Mouse (Mus musculus): ENCODE results near the gene Cd79a. TPM values are rescaled to one million over a fixed set of nuclear protein-coding genes. Genes with fewer than 3 reads are reported as not detected.

Gene Cd79a
- polyA plus RNA-seq, 1 experiment from 2014 or later: 32.0 TPM

DNA sequence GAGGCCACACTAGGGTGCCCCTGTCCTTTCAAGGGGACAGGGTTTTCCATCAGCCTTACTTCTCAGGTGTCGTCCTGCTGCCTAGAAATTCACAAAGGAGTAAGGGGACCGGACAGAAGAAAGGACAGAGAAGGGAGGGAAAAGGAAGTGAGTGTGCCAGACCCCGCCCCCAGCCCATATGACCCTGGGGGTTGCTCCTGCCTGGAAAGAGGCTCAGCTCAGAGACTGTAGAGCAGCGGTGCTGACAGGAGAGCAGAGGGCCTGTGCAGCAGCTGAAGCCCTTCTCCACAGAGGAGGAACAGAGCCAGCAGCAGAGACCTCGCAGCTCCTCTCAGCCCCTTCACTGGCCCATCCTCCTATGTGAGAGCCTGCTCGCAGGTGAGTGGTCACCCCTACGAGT lies 43.5 kb upstream of the Cd79a start:
- Histone ChIP-seq H3K9ac (replicated peaks) (peak overlapping the region; percentile 33), H3K27ac (ENCODE audit: low read depth) (peak overlapping the region; percentile 95), H3K36me3 (replicated peaks; ENCODE audit: insufficient read depth, low read length) (no peaks in the 10 kb centered on the region), H3K4me3 (ENCODE audit: low read depth, low read length) (no peak overlapping the region), H3K4me1 (ENCODE audit: insufficient read depth) (peaks cover 33% of the 10 kb centered on the region), H3K9me3 (ENCODE audit: low read length) (no peaks in the 10 kb centered on the region), H3K4me2 (ENCODE audit: low read depth, low read length) (peak overlapping the region; percentile 67; the same call in 1 of the 2 replicates), H3K27me3 (ENCODE audit: insufficient read depth, low read length) (no peaks in the 10 kb centered on the region)
- no peak for DNase-seq
- ATAC-seq: no peak
- WGBS (ENCODE audit: insufficient replicate concordance): 51% methylated on average over 7 of the region's 7 CpGs
- TF ChIP-seq EP300 (IDR thresholded peaks at IDR 0.05; ENCODE audit: low read depth) (no peak), CTCF (IDR thresholded peaks at IDR 0.05; ENCODE audit: low read depth) (no peak)

DNA sequence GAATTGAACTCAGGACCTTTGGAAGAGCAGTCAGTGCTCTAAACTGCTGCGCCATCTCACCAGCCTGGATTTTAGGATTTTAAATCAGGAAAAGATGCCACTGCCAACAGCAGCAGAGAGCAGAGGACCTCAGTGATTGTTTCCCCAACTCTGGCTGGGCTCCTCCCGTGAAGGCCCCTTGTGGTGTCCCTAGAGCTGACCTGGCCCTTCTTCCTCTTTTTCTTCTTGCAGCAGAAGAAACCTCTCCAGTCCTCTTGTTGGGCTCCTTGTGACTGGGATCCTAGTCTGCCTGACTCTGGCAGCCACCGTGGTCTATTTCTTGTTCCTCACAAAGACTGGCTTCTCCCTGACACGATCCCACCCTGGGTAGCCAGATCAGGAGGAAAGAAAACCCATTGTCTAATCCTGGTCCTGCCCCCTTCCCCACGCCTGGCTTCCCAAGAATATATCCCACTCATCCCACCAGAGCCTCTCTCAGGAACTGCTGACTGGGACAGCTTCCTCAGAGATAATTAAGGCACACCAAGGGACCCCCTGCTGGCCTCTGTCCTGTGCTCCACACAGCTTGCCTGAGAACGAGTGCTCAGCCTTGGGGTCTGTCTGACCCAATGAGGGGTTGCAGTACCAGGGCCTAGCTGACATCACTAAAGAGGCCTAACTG lies 40.6 kb upstream of the Cd79a start:
- Histone ChIP-seq H3K4me2 (ENCODE audit: low read depth, low read length) (no peak overlapping the region), H3K4me1 (ENCODE audit: insufficient read depth) (peaks cover 35% of the 10 kb centered on the region), H3K9ac (replicated peaks) (no peak overlapping the region), H3K27ac (ENCODE audit: low read depth) (no peak overlapping the region), H3K27me3 (ENCODE audit: insufficient read depth, low read length) (no peaks in the 10 kb centered on the region), H3K9me3 (ENCODE audit: low read length) (no peaks in the 10 kb centered on the region), H3K36me3 (replicated peaks; ENCODE audit: insufficient read depth, low read length) (no peaks in the 10 kb centered on the region), H3K4me3 (ENCODE audit: low read depth, low read length) (no peak overlapping the region)
- DNase-seq (no peak), ATAC-seq (no peak)
- WGBS (ENCODE audit: insufficient replicate concordance): 50% methylated on average over 6 of the region's 6 CpGs
- TF ChIP-seq CTCF (IDR thresholded peaks at IDR 0.05; ENCODE audit: low read depth): no peak
- TF ChIP-seq EP300 (IDR thresholded peaks at IDR 0.05; ENCODE audit: low read depth): no peak

DNA sequence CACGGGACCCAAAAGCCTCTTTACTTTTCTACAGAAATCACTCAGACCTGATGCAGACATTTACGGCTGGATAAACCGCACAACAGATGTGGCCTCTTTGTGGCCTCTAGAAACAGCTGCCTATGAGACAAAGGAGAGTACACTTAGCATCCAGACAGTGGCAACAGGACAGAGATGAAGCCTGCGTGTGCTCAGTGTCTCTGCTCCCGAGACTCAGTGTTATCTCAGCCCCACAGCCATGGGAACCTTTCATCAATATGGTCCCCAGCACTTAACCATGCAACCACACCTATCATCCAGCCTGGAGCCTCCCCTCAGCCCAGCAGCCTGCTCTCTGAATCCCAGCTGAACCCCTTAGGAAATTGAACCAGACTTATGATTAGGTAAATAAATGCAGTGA lies 37.9 kb upstream of the Cd79a start:
- peak overlapping the region; percentile 38; the same call in 1 of the 2 replicates for H3K4me2 ChIP-seq (ENCODE audit: low read depth, low read length)
- 47% methylated on average over 5 of the region's 5 CpGs for WGBS (ENCODE audit: insufficient replicate concordance)
- peak; percentile 99 for ATAC-seq

DNA sequence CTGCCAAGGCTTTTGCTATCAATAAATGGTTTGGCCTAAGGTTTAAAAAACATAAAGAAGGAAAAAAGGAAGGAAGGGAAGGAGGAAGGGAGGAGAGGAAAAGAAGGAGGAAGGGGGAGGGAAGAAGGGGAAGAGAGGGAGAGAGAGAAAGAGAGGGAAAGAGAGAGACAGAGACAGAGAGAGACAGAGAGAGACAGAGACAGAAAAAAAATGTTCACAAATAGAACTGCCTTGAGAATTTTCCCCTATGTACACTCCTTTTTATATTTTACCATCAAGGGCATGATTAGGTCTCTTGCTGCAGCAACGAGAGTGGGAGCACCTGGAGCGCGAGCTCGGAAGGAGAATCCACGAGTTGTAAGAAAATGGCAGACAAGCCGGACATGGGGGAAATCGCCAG lies 35.3 kb upstream of the Cd79a start, which contains the start of gene Gm9844:
Gene Gm9844 (plus strand): TSS at position 301 of the 400 bp plus-strand sequence.
- no peaks in the 10 kb centered on the region for H3K27me3 ChIP-seq (ENCODE audit: insufficient read depth, low read length)
- TF ChIP-seq CTCF (IDR thresholded peaks at IDR 0.05; ENCODE audit: low read depth) (no peak), EP300 (IDR thresholded peaks at IDR 0.05; ENCODE audit: low read depth) (no peak)
- H3K4me3 ChIP-seq (ENCODE audit: low read depth, low read length): no peak within 1 kb of the TSS
- H3K4me2 ChIP-seq (ENCODE audit: low read depth, low read length): no peak within 1 kb of the TSS
- H3K4me1 ChIP-seq (ENCODE audit: insufficient read depth): peaks cover 12% of the 10 kb centered on the region
- no peak within 1 kb of the TSS for H3K9ac ChIP-seq (replicated peaks)
- no peaks in the 10 kb centered on the region for H3K36me3 ChIP-seq (replicated peaks; ENCODE audit: insufficient read depth, low read length)
- WGBS (ENCODE audit: insufficient replicate concordance): 80% methylated on average over 7 of the region's 7 CpGs
- H3K9me3 ChIP-seq (ENCODE audit: low read length): no peaks in the 10 kb centered on the region
- no peak within 1 kb of the TSS for H3K27ac ChIP-seq (ENCODE audit: low read depth)
- ATAC-seq (no peak), DNase-seq (no peak)

More for the DNA sequence above, 37.9 kb upstream of the Cd79a start:
- no peaks in the 10 kb centered on the region for H3K27me3 ChIP-seq (ENCODE audit: insufficient read depth, low read length)
- H3K4me3 ChIP-seq (ENCODE audit: low read depth, low read length): no peak overlapping the region
- H3K4me1 ChIP-seq (ENCODE audit: insufficient read depth): peaks cover 18% of the 10 kb centered on the region
- H3K9me3 ChIP-seq (ENCODE audit: low read length): no peaks in the 10 kb centered on the region
- DNase-seq: peak; percentile 57
- H3K9ac ChIP-seq (replicated peaks): peak overlapping the region; percentile 40
- H3K27ac ChIP-seq (ENCODE audit: low read depth): peak overlapping the region; percentile 79
- TF ChIP-seq EP300 (IDR thresholded peaks at IDR 0.05; ENCODE audit: low read depth): peak; percentile 84
- TF ChIP-seq CTCF (IDR thresholded peaks at IDR 0.05; ENCODE audit: low read depth): no peak
- H3K36me3 ChIP-seq (replicated peaks; ENCODE audit: insufficient read depth, low read length): no peaks in the 10 kb centered on the region

DNA sequence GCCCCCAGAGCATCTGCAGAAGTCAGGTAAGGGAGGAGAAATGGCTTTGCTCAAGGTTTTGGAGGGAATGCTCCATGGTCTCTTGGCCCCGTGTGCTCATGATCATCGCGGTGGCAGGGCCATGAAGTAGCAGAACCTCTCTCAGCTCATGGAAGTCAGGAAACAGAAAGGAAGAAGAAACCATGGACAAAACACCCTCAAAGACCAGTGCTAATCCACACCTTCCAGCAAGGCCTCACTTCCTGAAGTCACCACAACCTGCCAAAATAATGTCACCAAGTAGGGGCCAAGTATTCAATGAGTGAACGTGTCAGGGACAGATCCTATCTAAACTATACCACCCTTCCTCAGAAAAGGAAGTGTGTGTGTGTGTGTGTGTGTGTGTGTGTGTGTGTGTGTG lies 34.3 kb upstream of the Cd79a start:
- Histone ChIP-seq H3K9me3 (ENCODE audit: low read length) (no peaks in the 10 kb centered on the region), H3K27ac (ENCODE audit: low read depth) (no peak overlapping the region), H3K4me2 (ENCODE audit: low read depth, low read length) (no peak overlapping the region), H3K36me3 (replicated peaks; ENCODE audit: insufficient read depth, low read length) (no peaks in the 10 kb centered on the region), H3K9ac (replicated peaks) (no peak overlapping the region), H3K27me3 (ENCODE audit: insufficient read depth, low read length) (no peaks in the 10 kb centered on the region), H3K4me1 (ENCODE audit: insufficient read depth) (peaks cover 10% of the 10 kb centered on the region), H3K4me3 (ENCODE audit: low read depth, low read length) (no peak overlapping the region)
- ATAC-seq: no peak
- no peak for DNase-seq
- 53% methylated on average over 4 of the region's 4 CpGs for WGBS (ENCODE audit: insufficient replicate concordance)
- TF ChIP-seq CTCF (IDR thresholded peaks at IDR 0.05; ENCODE audit: low read depth) (no peak), EP300 (IDR thresholded peaks at IDR 0.05; ENCODE audit: low read depth) (no peak)

DNA sequence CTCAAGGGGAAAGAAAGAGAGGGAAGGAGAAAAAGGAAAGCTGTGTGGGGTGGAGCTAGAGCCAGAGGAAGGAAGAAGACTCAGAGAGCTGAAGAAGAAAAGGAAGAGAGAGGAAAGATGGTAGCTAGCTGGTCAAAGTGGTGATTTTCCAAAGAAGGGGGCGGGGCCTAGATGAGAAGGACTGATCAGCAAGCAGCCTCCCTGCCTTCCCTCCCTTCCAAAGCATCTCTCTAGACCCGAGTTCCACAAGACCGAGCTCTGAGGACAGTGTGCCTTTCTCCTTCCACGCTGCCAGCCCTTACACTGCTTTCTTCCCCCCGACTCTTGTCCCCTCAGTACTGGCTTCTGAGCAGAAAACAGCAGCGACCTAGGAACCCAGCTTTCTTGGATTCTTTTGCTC lies 33.0 kb upstream of the Cd79a start:
- Histone ChIP-seq H3K4me3 (ENCODE audit: low read depth, low read length) (no peak overlapping the region), H3K4me2 (ENCODE audit: low read depth, low read length) (no peak overlapping the region), H3K27me3 (ENCODE audit: insufficient read depth, low read length) (no peaks in the 10 kb centered on the region), H3K4me1 (ENCODE audit: insufficient read depth) (peaks cover 7% of the 10 kb centered on the region), H3K36me3 (replicated peaks; ENCODE audit: insufficient read depth, low read length) (no peaks in the 10 kb centered on the region), H3K27ac (ENCODE audit: low read depth) (no peak overlapping the region), H3K9me3 (ENCODE audit: low read length) (no peaks in the 10 kb centered on the region), H3K9ac (replicated peaks) (no peak overlapping the region)
- no peak for DNase-seq
- TF ChIP-seq CTCF (IDR thresholded peaks at IDR 0.05; ENCODE audit: low read depth): no peak
- TF ChIP-seq EP300 (IDR thresholded peaks at IDR 0.05; ENCODE audit: low read depth): no peak
- no peak for ATAC-seq
- 26% methylated on average over 6 of the region's 6 CpGs for WGBS (ENCODE audit: insufficient replicate concordance)
